Mouse (Mus musculus) ES-E14 (cell line): ENCODE measurements around the gene Isoc2b. TPM values are rescaled to one million over a fixed set of nuclear protein-coding genes. Genes with fewer than 3 reads are reported as not detected.
"Not testable (repeated sequence)": the region's sequence is repeated elsewhere in the genome, so short reads cannot be mapped to it uniquely, and the experiment has no call there.

ENCODE experiments used
- DNase-seq: peaks from one replicate; pipeline ENCODE4 v3.0.0-alpha.2; 2013; ENCODE audit warnings: low read depth, low spot score
- H3K27ac ChIP-seq: 2 replicates; pipeline ENCODE4 v1.5.1; 2012; ENCODE audit warnings: low read depth, mild to moderate bottlenecking, low read length, moderate library complexity, mixed read lengths; ENCODE audit not compliant: poor library complexity, insufficient read depth, severe bottlenecking
- H3K36me3 ChIP-seq: 2 replicates; pipeline ENCODE4 v1.6.1; 2012; ENCODE audit warnings: mild to moderate bottlenecking, low read length, moderate library complexity, mixed read lengths; ENCODE audit not compliant: control insufficient read depth, poor library complexity, insufficient read depth, severe bottlenecking
- H3K4me1 ChIP-seq, 2 experiments: fragments of 150-350 bp in 1 of 2; sonication (generic) in 1 of 2; 2 replicates each; pipeline ENCODE4 v1.6.1; 2012; ENCODE audit warnings: low read length in 2 of 2, mild to moderate bottlenecking in 1 of 2, mixed read lengths in 1 of 2; ENCODE audit not compliant: control insufficient read depth in 2 of 2, insufficient read depth in 2 of 2, poor library complexity in 1 of 2
- H3K4me3 ChIP-seq, 2 experiments: fragments of 150-350 bp in 1 of 2; sonication (generic) in 1 of 2; 2 replicates each; pipeline ENCODE4 v1.5.1; 2012; ENCODE audit warnings: low read length in 2 of 2, low read depth in 1 of 2, mild to moderate bottlenecking in 1 of 2, mixed read lengths in 1 of 2; ENCODE audit not compliant: insufficient read depth in 1 of 2, poor library complexity in 1 of 2, severe bottlenecking in 1 of 2
- H3K9ac ChIP-seq: 2 replicates; pipeline ENCODE4 v1.6.1; 2012; ENCODE audit warnings: low read depth, mild to moderate bottlenecking, low read length, mixed read lengths; ENCODE audit not compliant: poor library complexity, insufficient read depth, severe bottlenecking
- H3K9me3 ChIP-seq: fragments of 150-350 bp; sonication (generic); 2 replicates; pipeline ENCODE4 v1.6.1; 2012; ENCODE audit warnings: low read depth, mild to moderate bottlenecking, low read length; ENCODE audit not compliant: control insufficient read depth, insufficient read depth
- CHD2 ChIP-seq: IDR thresholded peaks from 2 replicates; pipeline ENCODE4 v1.6.1; 2014; ENCODE audit warnings: mild to moderate bottlenecking, low read depth, low read length, inconsistent platforms
- HCFC1 ChIP-seq: IDR thresholded peaks from 2 replicates; pipeline ENCODE4 v1.6.1; 2012; ENCODE audit warnings: low read length, inconsistent platforms, borderline replicate concordance; ENCODE audit not compliant: insufficient read depth
- MAFK ChIP-seq: IDR thresholded peaks from 2 replicates; pipeline ENCODE4 v1.6.1; 2014; ENCODE audit warnings: mild to moderate bottlenecking, low read depth, low read length, inconsistent platforms; ENCODE audit not compliant: insufficient read depth
- ZC3H11A ChIP-seq: IDR thresholded peaks from 2 replicates; pipeline ENCODE4 v1.6.1; 2012; ENCODE audit warnings: low read depth, mild to moderate bottlenecking, inconsistent platforms, low read length, borderline replicate concordance
- ZNF384 ChIP-seq: IDR thresholded peaks from 2 replicates; pipeline ENCODE4 v1.6.1; 2012; ENCODE audit warnings: low read depth, low read length, inconsistent platforms
- in situ Hi-C, 2 experiments: fragments of 600-800 bp; cut with MboI; formaldehyde crosslinking; loops; one replicate each; pipeline ENCODE4 v1.15.1; 2025; ENCODE audit warnings: low sequenced_read_pairs in 2 of 2, inconsistent platforms in 1 of 2; ENCODE audit not compliant: unreplicated experiment in 2 of 2
- total RNA-seq: library from RNA; depleted of rRNA; stranded (reverse); fragments of 300-350 nt; gene quantifications from 2 replicates; pipeline ENCODE4 v1.2.3, GENCODE M21; 2012

The Isoc2b gene
- total RNA-seq, 1 experiment, result 3.7 TPM

- in situ Hi-C loops, result no loop called here
- H3K4me1 ChIP-seq, result peaks cover 2 to 7% of the 10 kb centered on the region in 2 experiments; a peak in 2 of 4 replicates
- TF ChIP-seq CHD2 (no peak), ZNF384 (no peak), MAFK (no peak), ZC3H11A (no peak), HCFC1 (no peak)
These were observed 56.8 kb downstream of the Isoc2b start for GRCm38 (mm10) chr7:4813105-4813791.

GRCm38 (mm10) chr7:4812303-4813104, 57.6 kb downstream of the Isoc2b start, which contains the start of gene Ube2s:
Ube2s (minus strand) TSS chr7:4812590.
- DNase-seq, result peak; percentile 100
- H3K4me1 ChIP-seq, result peaks cover 2 to 5% of the 10 kb centered on the region in 2 experiments; a peak in 2 of 4 replicates
- H3K27ac ChIP-seq, result peak within 1 kb of the TSS; percentile 89
- TF ChIP-seq MAFK (no peak), HCFC1 (peak; percentile 60; the same call in 1 of the 2 replicates), CHD2 (peak; percentile 94), ZNF384 (no peak), ZC3H11A (no peak)
- H3K36me3 ChIP-seq, result peaks cover 30% of the 10 kb centered on the region
- peak within 1 kb of the TSS; percentile 97 to 98 for H3K4me3 ChIP-seq
- no peaks in the 10 kb centered on the region for H3K9me3 ChIP-seq
- H3K9ac ChIP-seq, result peak within 1 kb of the TSS; percentile 94
- in situ Hi-C loops, result no loop called here

More at GRCm38 (mm10) chr7:4813105-4813791, 56.8 kb downstream of the Isoc2b start:
- Histone ChIP-seq H3K4me3 (peak overlapping the region; percentile 78 to 83), H3K9ac (peak overlapping the region; percentile 87), H3K9me3 (no peaks in the 10 kb centered on the region), H3K27ac (peak overlapping the region; percentile 69; the same call in 1 of the 2 replicates), H3K36me3 (peaks cover 27% of the 10 kb centered on the region)
- DNase-seq, result no peak

- Histone ChIP-seq H3K9ac (peak overlapping the region; percentile 94), H3K4me1 (peaks cover 2 to 5% of the 10 kb centered on the region in 2 experiments; a peak in 2 of 4 replicates), H3K9me3 (no peaks in the 10 kb centered on the region), H3K4me3 (peak overlapping the region; percentile 97 to 98), H3K27ac (peak overlapping the region; percentile 89), H3K36me3 (peaks cover 36% of the 10 kb centered on the region)
- in situ Hi-C loops, result no loop called here
- no peak for DNase-seq
- no peak for TF ChIP-seq ZC3H11A
- TF ChIP-seq MAFK, result no peak
- no peak for TF ChIP-seq HCFC1
- TF ChIP-seq CHD2, result no peak
- TF ChIP-seq ZNF384, result no peak
These were observed 58.2 kb downstream of the Isoc2b start for GRCm38 (mm10) chr7:4811842-4812302.

- in situ Hi-C loops, DNase-seq, H3K4me1 ChIP-seq, H3K9me3 ChIP-seq: not testable (repeated sequence)
- peak overlapping the region; percentile 94 for H3K9ac ChIP-seq
- H3K36me3 ChIP-seq, result peaks cover 37% of the 10 kb centered on the region
- peak overlapping the region; percentile 97 to 98 for H3K4me3 ChIP-seq
- 0 out of 2 replicates have a peak overlapping the region, but pooled peaks have one; percentile 89 for H3K27ac ChIP-seq
These were observed 58.9 kb downstream of the Isoc2b start for GRCm38 (mm10) chr7:4811131-4811530.
